Mouse (Mus musculus) liver, embryonic 16.5 days (tissue): ENCODE results near the gene Dclk1. TPM values are rescaled to one million over a fixed set of nuclear protein-coding genes. Genes with fewer than 3 reads are reported as not detected.
A peak's percentile ranks its signal among the peaks of the same experiment; 100 is the strongest.

ENCODE experiments used
- ATAC-seq: fragments of 200-750 bp; cut with Nextera tagmentation; 2 replicates; pipeline ENCODE4 v1.8.0; 2017; ENCODE audit warnings: low read depth, mild to moderate bottlenecking, moderate number of reproducible peaks, moderate library complexity
- H3K27ac ChIP-seq: fragments of 300-500 bp; sonication (generic); 2 replicates; pipeline ENCODE4 v1.5.1; 2014; ENCODE audit warnings: mild to moderate bottlenecking, low read length
- H3K27me3 ChIP-seq: fragments of 300-500 bp; sonication (generic); 2 replicates; pipeline ENCODE4 v1.6.1; 2014; ENCODE audit warnings: low read depth, low read length, mixed read lengths; ENCODE audit not compliant: control insufficient read depth, insufficient read depth
- H3K36me3 ChIP-seq: fragments of 300-500 bp; sonication (generic); 2 replicates; pipeline ENCODE4 v1.6.1; 2014; ENCODE audit warnings: mild to moderate bottlenecking; ENCODE audit not compliant: control insufficient read depth, insufficient read depth
- H3K4me1 ChIP-seq: fragments of 300-500 bp; sonication (generic); 2 replicates; pipeline ENCODE4 v1.6.1; 2014; ENCODE audit warnings: low read depth, low read length, mixed read lengths; ENCODE audit not compliant: control insufficient read depth
- H3K4me2 ChIP-seq: fragments of 300-500 bp; sonication (generic); 2 replicates; pipeline ENCODE4 v1.6.1; 2014; ENCODE audit warnings: low read depth, low read length, mixed read lengths
- H3K4me3 ChIP-seq: fragments of 300-500 bp; sonication (generic); 2 replicates; pipeline ENCODE4 v1.5.1; 2014; ENCODE audit warnings: low read depth, mild to moderate bottlenecking, low read length
- H3K9ac ChIP-seq: fragments of 300-500 bp; sonication (generic); 2 replicates; pipeline ENCODE4 v1.6.1; 2014; ENCODE audit warnings: low read depth, low read length
- H3K9me3 ChIP-seq: fragments of 300-500 bp; sonication (generic); replicated peaks from 2 replicates; pipeline ENCODE4 v1.6.1; 2016; ENCODE audit warnings: low read length; ENCODE audit not compliant: control insufficient read depth
- WGBS: fragments of 180-500 bp; shearing (Covaris S2); extraction: QIAGEN DNeasy Blood & Tissue Kit; methylation state at CpG from one replicate; pipeline ENCODE4 v1.1.7; 2014; ENCODE audit not compliant: insufficient replicate concordance; 5-methylcytosine and 5-hydroxymethylcytosine counted together
- polyA plus RNA-seq: library from polyadenylated mRNA; unstranded; fragments of >200 nt; fragmentation: Nextera tagmentation; extraction: Ambion mirVana; gene quantifications from 2 replicates; pipeline ENCODE4 v1.2.1, GENCODE M21; 2015

The Dclk1 gene
- polyA plus RNA-seq, 1 experiment from 2014 or later = 0.79 TPM

GRCm38 (mm10) chr3:55352529-55352928 is 110.4 kb downstream of the Dclk1 start:
- Histone ChIP-seq H3K4me1 (no peaks in the 10 kb centered on the region), H3K4me3 (no peak overlapping the region), H3K4me2 (no peak overlapping the region), H3K9ac (no peak overlapping the region), H3K9me3 (no peaks in the 10 kb centered on the region), H3K27me3 (no peaks in the 10 kb centered on the region), H3K27ac (no peak overlapping the region), H3K36me3 (no peaks in the 10 kb centered on the region)
- no peak for ATAC-seq
- 79% methylated on average over 14 of the region's 14 CpGs for WGBS

- ATAC-seq = no peak
- H3K36me3 ChIP-seq = no peaks in the 10 kb centered on the region
- 69% methylated on average over 9 of the region's 9 CpGs for WGBS
- H3K27ac ChIP-seq = no peak overlapping the region
- H3K27me3 ChIP-seq = no peaks in the 10 kb centered on the region
- H3K4me2 ChIP-seq = no peak overlapping the region
- H3K9ac ChIP-seq = no peak overlapping the region
- no peaks in the 10 kb centered on the region for H3K9me3 ChIP-seq
- no peak overlapping the region for H3K4me3 ChIP-seq
- no peaks in the 10 kb centered on the region for H3K4me1 ChIP-seq
Measured at GRCm38 (mm10) chr3:55353169-55353568, 111.0 kb downstream of the Dclk1 start.

- H3K9ac ChIP-seq = no peak overlapping the region
Measured at GRCm38 (mm10) chr3:55353909-55354511, 111.8 kb downstream of the Dclk1 start.

GRCm38 (mm10) chr3:55354765-55355164 is 112.6 kb downstream of the Dclk1 start:
- H3K9me3 ChIP-seq = no peaks in the 10 kb centered on the region
- H3K4me1 ChIP-seq = no peaks in the 10 kb centered on the region
- WGBS = 23% methylated on average over 3 of the region's 3 CpGs
- no peaks in the 10 kb centered on the region for H3K36me3 ChIP-seq
- no peak overlapping the region for H3K4me3 ChIP-seq
- no peaks in the 10 kb centered on the region for H3K27me3 ChIP-seq
- no peak overlapping the region for H3K9ac ChIP-seq
- H3K4me2 ChIP-seq = no peak overlapping the region
- no peak overlapping the region for H3K27ac ChIP-seq
- no peak for ATAC-seq

More at GRCm38 (mm10) chr3:55353909-55354511, 111.8 kb downstream of the Dclk1 start:
- Histone ChIP-seq H3K4me3 (no peak overlapping the region), H3K9me3 (no peaks in the 10 kb centered on the region), H3K27ac (no peak overlapping the region), H3K4me2 (no peak overlapping the region), H3K27me3 (no peaks in the 10 kb centered on the region), H3K36me3 (no peaks in the 10 kb centered on the region), H3K4me1 (no peaks in the 10 kb centered on the region)
- no peak for ATAC-seq
- 57% methylated on average over 13 of the region's 13 CpGs for WGBS

GRCm38 (mm10) chr3:55358486-55358885 is 116.3 kb downstream of the Dclk1 start:
- Histone ChIP-seq H3K27me3 (no peaks in the 10 kb centered on the region), H3K4me3 (no peak overlapping the region), H3K4me1 (no peaks in the 10 kb centered on the region), H3K9me3 (no peaks in the 10 kb centered on the region), H3K9ac (no peak overlapping the region), H3K4me2 (no peak overlapping the region), H3K36me3 (no peaks in the 10 kb centered on the region), H3K27ac (no peak overlapping the region)
- 59% methylated on average over 8 of the region's 8 CpGs for WGBS
- ATAC-seq = no peak

- WGBS = 61% methylated on average over 3 of the region's 3 CpGs
- Histone ChIP-seq H3K4me2 (no peak overlapping the region), H3K27ac (no peak overlapping the region), H3K36me3 (no peaks in the 10 kb centered on the region), H3K27me3 (no peaks in the 10 kb centered on the region), H3K4me3 (no peak overlapping the region), H3K9ac (no peak overlapping the region), H3K4me1 (no peaks in the 10 kb centered on the region), H3K9me3 (no peaks in the 10 kb centered on the region)
- no peak for ATAC-seq
Measured at GRCm38 (mm10) chr3:55360836-55361235, 118.7 kb downstream of the Dclk1 start.

GRCm38 (mm10) chr3:55367166-55367565 is 125.0 kb downstream of the Dclk1 start:
- no peak for ATAC-seq
- Histone ChIP-seq H3K27me3 (no peaks in the 10 kb centered on the region), H3K9me3 (no peaks in the 10 kb centered on the region), H3K36me3 (no peaks in the 10 kb centered on the region), H3K4me1 (no peaks in the 10 kb centered on the region), H3K9ac (no peak overlapping the region), H3K4me3 (no peak overlapping the region), H3K4me2 (no peak overlapping the region), H3K27ac (no peak overlapping the region)
- WGBS = 72% methylated on average over 8 of the region's 8 CpGs

GRCm38 (mm10) chr3:55369156-55369555 is 127.0 kb downstream of the Dclk1 start:
- Histone ChIP-seq H3K9ac (no peak overlapping the region), H3K4me2 (no peak overlapping the region), H3K36me3 (no peaks in the 10 kb centered on the region), H3K27me3 (no peaks in the 10 kb centered on the region), H3K4me3 (no peak overlapping the region), H3K9me3 (no peaks in the 10 kb centered on the region), H3K4me1 (no peaks in the 10 kb centered on the region), H3K27ac (no peak overlapping the region)
- WGBS = 54% methylated on average over 7 of the region's 7 CpGs
- ATAC-seq = no peak

GRCm38 (mm10) chr3:55373689-55374088 is 131.5 kb downstream of the Dclk1 start:
- Histone ChIP-seq H3K4me1 (no peaks in the 10 kb centered on the region), H3K27me3 (no peaks in the 10 kb centered on the region), H3K9me3 (no peaks in the 10 kb centered on the region), H3K4me2 (peak overlapping the region; percentile 31; the same call in 1 of the 2 replicates), H3K27ac (no peak overlapping the region), H3K36me3 (no peaks in the 10 kb centered on the region), H3K4me3 (no peak overlapping the region), H3K9ac (no peak overlapping the region)
- 8% methylated on average over 11 of the region's 11 CpGs for WGBS
- no peak for ATAC-seq
